20 mouse cellular contexts compared by ENCODE assay signal in genomic region chr9:25554246-25554803, GRCm38 (mm10).
DNase-seq lines count a peak whose midpoint lies in the region; ATAC-seq and TF ChIP-seq lines count a peak whose summit lies in the region.
"Had no signal": no experiment of that assay in that cellular context is flagged by ENCODE, and none has a peak within 500 bp of the region (broad histone marks: within the 10 kb centered on the region; RNA-seq: fewer than 3 reads in every experiment).

No protein-coding gene starts in this region.

- ATAC-seq in cerebellum, adult (ENCODE audit: insufficient number of reproducible peaks, low FRiP score, low TSS enrichment): no peak
- ATAC-seq: forebrain, postnatal 0 days; liver, embryonic 12.5 days had no signal

- H3K27ac ChIP-seq in heart, adult 2 months: peak overlapping the region; percentile 67
- H3K27ac ChIP-seq: hindbrain, embryonic 12.5 days; limb, embryonic 12.5 days; liver, embryonic 12.5 days had no signal

- WGBS in heart, adult 2 months: 47% methylated on average over 6 of the region's 6 CpGs

- peaks cover 25% of the 10 kb centered on the region for H3K4me1 ChIP-seq in heart, adult 2 months (ENCODE audit: control insufficient read depth, insufficient read depth, low read length)
- H3K4me1 ChIP-seq: hindbrain, embryonic 12.5 days; liver, embryonic 12.5 days had no signal

- intact Hi-C loops in heart, adult 2 months (cut with DNase I): no loop called here
- intact Hi-C loops in heart, postnatal 25 days (cut with DNase I): no loop called here
- intact Hi-C loops in heart, postnatal 10 days (cut with DNase I): no loop called here

- peak; percentile 52 for TF ChIP-seq CTCF in heart, adult 2 months (IDR thresholded peaks at IDR 0.05)

- peaks cover 23% of the 10 kb centered on the region for H3K36me3 ChIP-seq in heart, adult 2 months (ENCODE audit: control insufficient read depth, insufficient read depth, low read length)
- H3K36me3 ChIP-seq: hindbrain, embryonic 12.5 days; limb, embryonic 12.5 days; liver, embryonic 12.5 days had no signal

- no peaks in the 10 kb centered on the region for H3K27me3 ChIP-seq in heart, adult 2 months (ENCODE audit: control insufficient read depth, insufficient read depth, low read length)
- H3K27me3 ChIP-seq: hindbrain, embryonic 12.5 days; limb, embryonic 12.5 days; liver, embryonic 12.5 days had no signal

- TF ChIP-seq POLR2A in heart, adult 2 months (IDR thresholded peaks at IDR 0.05; ENCODE audit: insufficient read depth, low read depth, low read length): no peak

- peak in 1 of 2 experiments; percentile 34 for DNase-seq in heart, adult 2 months
- no peak for DNase-seq in heart, postnatal 25 days (ENCODE audit: low spot score)
- peak; percentile 51 to 64 for DNase-seq in gastrocnemius, adult 8-10 months (ENCODE audit: low spot score in 2 of 2)
- DNase-seq in heart, adult 8-10 months (ENCODE audit: low spot score): peak; percentile 22
- peak; percentile 43 to 46 for DNase-seq in heart, postnatal 10 days
- DNase-seq in right cerebral cortex, postnatal 36 days (ENCODE audit: low spot score in 2 of 2): no peak
- DNase-seq in urinary bladder, postnatal 25 days (ENCODE audit: low spot score): no peak
- DNase-seq: cerebellum, adult 9-11 months; embryo, embryonic 11 days; forebrain, postnatal 0 days; kidney, adult 8-10 months; kidney, postnatal 25 days; lung, adult 2 months; lung, postnatal 36 days; right cerebral cortex, adult 18-20 months; thymus, postnatal 25 days had no signal

- 0 out of 2 replicates have a peak, but pooled peaks cover 2% of the 10 kb centered on the region for H3K79me2 ChIP-seq in heart, adult 2 months (replicated peaks; ENCODE audit: control insufficient read depth, insufficient read depth, low read length)

- no peak overlapping the region for H3K9ac ChIP-seq in heart, adult 2 months (ENCODE audit: low read depth, low read length)
- H3K9ac ChIP-seq: forebrain, postnatal 0 days; hindbrain, embryonic 12.5 days; limb, embryonic 12.5 days; liver, embryonic 12.5 days had no signal

- no peak for TF ChIP-seq EP300 in heart, adult 2 months (IDR thresholded peaks at IDR 0.05; ENCODE audit: insufficient read depth, low read depth, low read length)

- H3K4me3 ChIP-seq in heart, adult 2 months: no peak overlapping the region
- H3K4me3 ChIP-seq: hindbrain, embryonic 12.5 days; limb, embryonic 12.5 days; liver, embryonic 12.5 days had no signal

Comparison
In these comparisons a context has a peak if more than half of its experiments do, and no peak if none do; other contexts are left out.
1. DNase-seq: peak in gastrocnemius, adult 8-10 months (2 of 2), heart, adult 8-10 months (single experiment) and heart, postnatal 10 days (2 of 2); none in heart, postnatal 25 days (single experiment), right cerebral cortex, postnatal 36 days (0 of 2) and urinary bladder, postnatal 25 days (single experiment).